Mouse (Mus musculus): ENCODE results near the gene Zfp385c. TPM values are rescaled to one million over a fixed set of nuclear protein-coding genes. Genes with fewer than 3 reads are reported as not detected.
"Not testable (repeated sequence)": the region's sequence is repeated elsewhere in the genome, so short reads cannot be mapped to it uniquely, and the experiment has no call there.

The Zfp385c gene
- polyA plus RNA-seq, 1 experiment from 2014 or later: 1.1 TPM

DNA sequence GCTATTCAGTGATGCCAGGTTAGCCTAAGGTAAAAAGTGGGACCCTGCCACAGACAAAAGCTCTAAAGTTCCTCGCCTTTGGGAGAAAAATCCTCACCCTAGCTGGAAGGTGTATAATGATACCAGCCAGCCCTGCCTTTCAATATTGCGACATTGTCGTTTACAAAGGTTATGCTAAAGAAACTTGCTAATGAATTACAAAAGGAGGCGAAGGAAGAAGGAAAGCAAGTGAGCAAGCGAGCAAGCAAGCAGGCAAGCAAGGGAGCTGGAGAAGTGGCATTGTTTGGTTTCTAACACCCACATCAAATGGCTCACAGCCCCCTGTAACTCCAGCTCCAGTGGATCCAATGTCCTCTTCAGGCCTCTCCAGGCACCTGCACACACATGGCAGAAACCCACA, 9.7 kb downstream of the Zfp385c start:
- Histone ChIP-seq H3K27ac (no peak overlapping the region), H3K9me3 (no peaks in the 10 kb centered on the region), H3K27me3 (no peaks in the 10 kb centered on the region), H3K9ac (no peak overlapping the region), H3K36me3 (no peaks in the 10 kb centered on the region), H3K4me1 (0 out of 2 replicates have a peak, but pooled peaks cover under 1% of the 10 kb centered on the region), H3K4me3 (no peak overlapping the region), H3K4me2 (replicated peaks) (no peak overlapping the region)
- 75% methylated on average over 5 of the region's 5 CpGs for WGBS
- ATAC-seq (ENCODE audit: low FRiP score, low read depth): no peak

DNA sequence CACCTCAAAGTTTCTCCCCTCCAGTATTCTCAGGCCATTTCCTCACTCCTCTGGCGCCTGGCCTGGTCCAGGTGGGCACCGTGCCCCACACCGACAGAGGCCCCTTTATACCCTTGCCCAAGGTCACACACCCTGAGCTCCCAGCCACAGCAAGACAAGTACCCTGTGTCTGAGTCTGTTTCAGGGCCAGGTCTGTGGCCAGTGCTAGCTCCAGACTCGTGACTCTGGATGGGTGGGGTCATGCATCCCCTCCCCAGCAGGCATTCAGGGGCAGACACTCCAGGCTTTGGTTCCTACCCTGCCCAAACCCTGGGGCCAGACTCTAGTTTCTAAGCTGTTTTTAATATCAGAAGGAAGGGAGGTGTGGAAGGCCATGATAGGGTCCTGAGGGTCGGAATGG, 10.4 kb downstream of the Zfp385c start:
- Histone ChIP-seq H3K9ac (no peak overlapping the region), H3K27me3 (no peaks in the 10 kb centered on the region; the same call in 1 of the 2 replicates), H3K9me3 (no peaks in the 10 kb centered on the region), H3K36me3 (no peaks in the 10 kb centered on the region), H3K27ac (no peak overlapping the region), H3K4me1 (0 out of 2 replicates have a peak, but pooled peaks cover 3% of the 10 kb centered on the region), H3K4me3 (no peak overlapping the region), H3K4me2 (replicated peaks) (no peak overlapping the region)
- ATAC-seq (ENCODE audit: low FRiP score, low read depth): peak; percentile 44; the same call in 1 of the 2 replicates
- WGBS: 69% methylated on average over 5 of the region's 5 CpGs

DNA sequence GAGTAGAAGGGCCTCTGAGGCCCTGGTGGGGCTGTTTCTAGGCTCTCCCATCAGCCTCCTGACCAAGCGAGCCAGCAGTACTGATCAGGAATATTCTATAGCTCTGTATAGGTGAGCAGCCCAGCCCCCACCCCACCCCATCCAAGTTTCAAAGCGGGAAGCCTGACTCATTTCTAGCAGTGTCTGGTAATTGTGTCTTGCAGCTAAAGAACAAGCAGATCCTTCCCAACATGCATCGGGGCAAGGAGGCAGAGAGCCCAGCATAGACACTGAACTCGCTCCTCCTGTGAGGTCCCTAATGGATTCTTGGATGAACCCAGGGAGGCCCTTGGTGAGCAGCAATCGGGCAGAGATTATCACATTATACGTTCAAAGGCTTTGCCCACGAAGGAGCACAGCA, 14.4 kb downstream of the Zfp385c start:
- Histone ChIP-seq H3K9ac (no peak overlapping the region), H3K4me3 (no peak overlapping the region), H3K9me3 (no peaks in the 10 kb centered on the region), H3K27ac (no peak overlapping the region), H3K4me2 (replicated peaks) (no peak overlapping the region), H3K36me3 (no peaks in the 10 kb centered on the region), H3K4me1 (peaks cover 8% of the 10 kb centered on the region), H3K27me3 (peaks cover 15% of the 10 kb centered on the region)
- WGBS: 53% methylated on average over 7 of the region's 7 CpGs
- no peak for ATAC-seq (ENCODE audit: low FRiP score, low read depth)

DNA sequence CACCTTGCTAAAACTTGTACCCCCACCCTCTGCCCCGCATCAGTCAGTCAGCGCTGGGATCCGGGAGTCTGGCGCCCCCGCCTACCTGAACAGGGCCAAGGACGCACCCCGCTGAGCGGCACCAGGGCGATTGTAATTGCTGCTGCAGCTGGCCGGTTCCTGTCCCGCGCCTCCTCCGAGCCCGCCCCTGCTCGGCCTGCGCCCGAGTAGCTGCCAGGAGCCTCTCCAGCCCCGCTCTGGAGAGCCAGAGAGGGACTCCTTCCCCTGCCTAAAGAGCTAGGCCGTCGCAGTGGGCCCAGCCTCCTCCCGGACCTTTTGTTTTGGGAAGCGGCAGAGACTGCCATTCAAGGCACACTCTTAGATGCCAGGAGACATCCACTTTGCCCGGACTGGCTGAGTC, 19.1 kb downstream of the Zfp385c start:
- ATAC-seq (ENCODE audit: low FRiP score, low read depth): peak; percentile 57; the same call in 1 of the 2 replicates
- no peaks in the 10 kb centered on the region for H3K36me3 ChIP-seq
- H3K4me1 ChIP-seq: peaks cover 13% of the 10 kb centered on the region
- H3K27me3 ChIP-seq: peaks cover 20% of the 10 kb centered on the region
- H3K4me3 ChIP-seq: peak overlapping the region; percentile 25
- H3K27ac ChIP-seq: no peak overlapping the region
- H3K9ac ChIP-seq: peak overlapping the region; percentile 62
- no peaks in the 10 kb centered on the region for H3K9me3 ChIP-seq
- 1% methylated on average over 23 of the region's 23 CpGs for WGBS
- peak overlapping the region; percentile 55 for H3K4me2 ChIP-seq (replicated peaks)

DNA sequence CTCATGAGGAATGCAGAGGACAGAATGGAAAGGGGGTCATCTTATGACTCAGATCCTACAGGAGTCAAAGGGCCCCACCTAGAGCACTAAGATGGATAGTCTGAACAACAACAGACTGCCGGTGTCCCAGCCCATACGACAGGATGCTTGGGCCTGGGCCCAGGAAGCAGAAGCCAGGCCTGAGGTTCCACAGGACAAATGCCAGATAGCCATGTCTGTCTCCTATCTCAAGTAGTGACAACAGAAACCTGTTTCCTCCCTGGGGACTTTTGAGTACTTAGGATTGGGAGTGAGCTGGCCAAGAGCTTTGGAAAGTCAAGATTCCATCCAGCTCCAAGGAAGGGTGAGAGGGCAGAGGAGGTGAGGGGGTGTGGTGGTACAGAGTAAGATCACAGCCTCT, 20.3 kb downstream of the Zfp385c start:
- no peaks in the 10 kb centered on the region for H3K9me3 ChIP-seq
- no peak overlapping the region for H3K9ac ChIP-seq
- H3K4me2 ChIP-seq (replicated peaks): no peak overlapping the region
- H3K36me3 ChIP-seq: no peaks in the 10 kb centered on the region
- no peak for ATAC-seq (ENCODE audit: low FRiP score, low read depth)
- H3K4me3 ChIP-seq: no peak overlapping the region
- peaks cover 20% of the 10 kb centered on the region; the same call in 1 of the 2 replicates for H3K27me3 ChIP-seq
- 69% methylated on average over 2 of the region's 2 CpGs for WGBS
- H3K27ac ChIP-seq: no peak overlapping the region
- H3K4me1 ChIP-seq: peaks cover 10% of the 10 kb centered on the region

DNA sequence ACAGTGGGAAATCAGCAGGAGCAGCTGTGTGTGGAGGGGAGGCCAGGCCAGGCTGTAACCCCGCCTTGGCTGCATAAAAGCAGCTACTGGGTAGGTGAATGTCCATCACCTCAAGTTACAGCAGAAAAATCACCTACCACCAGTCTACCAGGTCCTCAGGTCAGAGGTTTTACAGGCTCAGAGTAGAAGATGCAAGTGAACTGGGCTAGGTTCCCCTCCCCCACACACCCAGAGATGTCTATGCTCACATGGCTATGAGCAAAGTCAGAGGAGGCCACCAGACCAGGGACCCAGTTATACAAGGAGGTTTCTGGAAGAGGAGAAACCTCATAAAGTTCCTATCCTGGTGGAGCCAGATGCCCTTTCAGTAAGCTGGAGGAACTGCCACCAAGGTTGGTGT, 21.2 kb downstream of the Zfp385c start:
- no peak overlapping the region for H3K27ac ChIP-seq
- no peaks in the 10 kb centered on the region for H3K9me3 ChIP-seq
- no peak overlapping the region for H3K9ac ChIP-seq
- no peak overlapping the region for H3K4me3 ChIP-seq
- H3K36me3 ChIP-seq: no peaks in the 10 kb centered on the region
- no peak overlapping the region for H3K4me2 ChIP-seq (replicated peaks)
- peaks cover 10% of the 10 kb centered on the region for H3K4me1 ChIP-seq
- 46% methylated on average over 1 of the region's 1 CpGs for WGBS
- peaks cover 20% of the 10 kb centered on the region; the same call in 1 of the 2 replicates for H3K27me3 ChIP-seq
- no peak for ATAC-seq (ENCODE audit: low FRiP score, low read depth)

DNA sequence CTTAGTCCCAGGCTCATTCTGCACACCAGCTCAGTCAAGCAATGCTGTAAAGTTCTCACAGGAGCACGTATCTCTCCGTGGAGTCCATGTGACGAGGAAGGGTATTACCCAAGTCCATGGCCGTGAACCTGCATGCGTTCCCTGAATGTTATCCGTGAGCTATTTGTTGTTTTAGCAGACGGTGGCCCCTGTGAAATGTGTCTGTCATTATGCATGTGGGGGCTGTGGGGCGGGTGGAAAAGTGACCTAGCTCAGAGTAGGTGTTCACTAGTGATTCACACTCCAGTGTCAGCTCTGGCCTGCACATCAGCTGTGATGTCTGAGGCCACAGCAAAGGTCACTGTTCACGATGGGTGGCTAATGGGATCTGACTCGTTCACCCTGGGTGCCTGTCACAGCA, 32.4 kb downstream of the Zfp385c start:
- Histone ChIP-seq H3K27ac (no peak overlapping the region), H3K4me2 (replicated peaks) (no peak overlapping the region), H3K4me1 (peaks cover 6% of the 10 kb centered on the region), H3K9ac (no peak overlapping the region), H3K9me3 (no peaks in the 10 kb centered on the region), H3K27me3 (no peaks in the 10 kb centered on the region), H3K36me3 (no peaks in the 10 kb centered on the region), H3K4me3 (no peak overlapping the region)
- 60% methylated on average over 10 of the region's 10 CpGs for WGBS
- no peak for ATAC-seq (ENCODE audit: low FRiP score, low read depth)

DNA sequence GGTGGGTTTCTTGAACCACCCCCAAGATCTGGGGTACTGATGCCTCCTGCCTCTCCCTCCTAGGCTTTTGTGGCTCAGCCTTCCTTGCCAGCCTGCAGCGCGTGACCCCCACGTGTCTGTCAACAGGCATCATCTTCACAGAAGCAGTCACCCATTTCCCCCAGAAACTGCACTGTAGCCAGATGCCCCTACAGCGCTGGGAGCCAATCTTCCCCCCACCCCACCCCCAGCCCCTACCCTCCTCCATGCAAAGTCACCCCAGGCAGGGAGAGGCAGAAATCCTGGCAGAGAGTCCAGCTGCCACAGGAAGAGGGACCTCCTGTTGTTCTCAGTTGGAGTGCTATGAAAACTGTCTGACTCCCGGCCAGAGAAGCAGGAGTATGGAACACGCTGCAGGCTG, 35.8 kb downstream of the Zfp385c start:
- WGBS: 11% methylated on average over 6 of the region's 6 CpGs
- no peaks in the 10 kb centered on the region for H3K9me3 ChIP-seq
- no peak overlapping the region for H3K4me2 ChIP-seq (replicated peaks)
- no peaks in the 10 kb centered on the region for H3K36me3 ChIP-seq
- no peak overlapping the region for H3K4me3 ChIP-seq
- 0 out of 2 replicates have a peak, but pooled peaks have one; percentile 15 for ATAC-seq (ENCODE audit: low FRiP score, low read depth)
- H3K9ac ChIP-seq: 0 out of 2 replicates have a peak overlapping the region, but pooled peaks have one; percentile 8
- peaks cover 8% of the 10 kb centered on the region for H3K27me3 ChIP-seq
- H3K4me1 ChIP-seq: peaks cover 7% of the 10 kb centered on the region
- no peak overlapping the region for H3K27ac ChIP-seq

DNA sequence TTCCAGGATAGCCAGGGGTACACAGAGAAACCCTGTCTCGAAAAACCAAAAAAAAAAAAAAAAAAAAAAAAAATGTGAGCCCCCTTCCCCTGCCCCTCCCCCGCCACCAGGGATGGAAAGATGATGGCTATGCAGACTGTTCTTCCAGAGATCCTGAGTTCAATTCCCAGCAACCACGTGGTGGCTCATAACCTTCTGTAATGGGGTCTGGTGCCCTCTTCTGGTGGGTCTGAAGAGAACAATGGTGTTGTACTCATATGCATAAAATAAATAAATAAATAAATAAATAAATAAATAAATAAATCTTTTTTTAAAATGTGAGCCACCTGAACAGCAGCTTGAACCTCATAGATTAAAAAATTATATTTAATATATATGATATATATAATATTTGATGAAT, 36.7 kb downstream of the Zfp385c start:
- WGBS: 59% methylated on average over 3 of the region's 3 CpGs
- H3K9ac ChIP-seq; H3K27ac ChIP-seq; H3K4me2 ChIP-seq (replicated peaks); ATAC-seq (ENCODE audit: low FRiP score, low read depth); H3K36me3 ChIP-seq; H3K4me3 ChIP-seq; H3K4me1 ChIP-seq; H3K9me3 ChIP-seq: not testable (repeated sequence)
- H3K27me3 ChIP-seq: peaks cover 16% of the 10 kb centered on the region

DNA sequence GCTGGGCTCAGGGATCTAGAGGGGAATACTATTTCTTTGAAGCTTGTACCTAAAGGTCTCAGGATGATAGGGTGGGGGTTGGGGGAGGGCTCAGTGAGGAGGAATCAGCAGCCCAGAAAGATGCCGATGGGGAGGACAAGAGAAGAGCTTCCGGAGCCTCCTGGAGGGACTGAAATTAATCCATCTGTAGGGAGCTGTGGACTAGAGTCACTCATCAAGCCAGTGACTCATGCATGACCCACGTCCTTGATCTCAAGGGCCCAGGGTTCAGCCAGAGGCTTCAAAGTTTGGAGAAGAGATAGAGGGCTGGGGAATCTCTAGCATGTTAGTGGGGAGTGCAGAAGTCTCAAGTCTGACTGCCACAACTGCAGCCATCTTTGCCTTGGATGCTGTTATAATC, 40.5 kb downstream of the Zfp385c start:
- no peak overlapping the region for H3K4me3 ChIP-seq
- H3K27me3 ChIP-seq: peaks cover 44% of the 10 kb centered on the region
- no peaks in the 10 kb centered on the region for H3K9me3 ChIP-seq
- H3K36me3 ChIP-seq: no peaks in the 10 kb centered on the region
- no peak overlapping the region for H3K27ac ChIP-seq
- no peak overlapping the region; the same call in 1 of the 2 replicates for H3K9ac ChIP-seq
- H3K4me1 ChIP-seq: peaks cover 10% of the 10 kb centered on the region
- H3K4me2 ChIP-seq (replicated peaks): no peak overlapping the region
- no peak for ATAC-seq (ENCODE audit: low FRiP score, low read depth)
- 35% methylated on average over 3 of the region's 3 CpGs for WGBS

DNA sequence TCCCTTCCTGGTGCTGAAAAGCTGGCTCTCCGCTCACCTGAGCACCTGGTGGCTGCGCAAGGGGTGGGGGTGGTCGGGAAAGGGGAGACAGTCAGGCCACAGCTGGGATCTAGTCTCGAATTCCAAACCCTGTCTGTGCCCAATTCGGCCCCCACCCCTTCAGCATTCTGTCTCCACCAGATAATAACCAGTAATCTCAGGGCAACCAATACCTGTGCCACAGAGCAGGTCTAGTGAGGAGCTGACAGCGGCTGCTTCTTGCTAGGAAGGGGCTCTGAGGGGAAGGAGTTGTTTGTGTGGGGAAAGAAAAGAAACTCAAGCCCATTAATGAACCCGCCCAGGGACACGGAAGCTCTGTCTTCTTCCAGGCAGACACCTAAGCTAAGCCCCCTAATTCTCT, 41.0 kb downstream of the Zfp385c start:
- H3K27me3 ChIP-seq: peaks cover 44% of the 10 kb centered on the region

DNA sequence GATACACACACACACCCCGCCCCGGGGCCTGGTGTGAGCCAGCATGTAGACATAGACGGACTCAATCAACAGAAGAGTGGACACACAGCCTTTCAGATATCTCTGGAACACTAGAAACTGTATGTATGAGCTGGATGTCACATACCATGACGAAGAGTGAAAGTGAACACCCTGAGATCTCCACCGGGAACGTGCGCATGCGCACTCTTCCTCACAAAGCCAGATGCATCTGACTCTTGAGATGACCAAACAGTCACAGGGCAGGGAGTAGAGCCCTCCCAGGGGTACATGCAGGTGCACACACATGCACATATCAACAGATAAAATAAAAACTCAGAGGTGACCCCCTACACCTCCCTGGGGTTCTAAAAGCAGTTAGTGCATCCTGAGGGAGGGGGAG, 43.9 kb downstream of the Zfp385c start:
- H3K4me3 ChIP-seq: no peak overlapping the region
- H3K4me2 ChIP-seq (replicated peaks): no peak overlapping the region
- no peaks in the 10 kb centered on the region for H3K9me3 ChIP-seq
- 85% methylated on average over 8 of the region's 8 CpGs for WGBS
- H3K27me3 ChIP-seq: peaks cover 45% of the 10 kb centered on the region
- no peaks in the 10 kb centered on the region for H3K36me3 ChIP-seq
- H3K9ac ChIP-seq: no peak overlapping the region
- H3K27ac ChIP-seq: no peak overlapping the region
- no peak for ATAC-seq (ENCODE audit: low FRiP score, low read depth)
- peaks cover 15% of the 10 kb centered on the region for H3K4me1 ChIP-seq

More for the DNA sequence above, 41.0 kb downstream of the Zfp385c start:
- ATAC-seq (ENCODE audit: low FRiP score, low read depth): no peak
- Histone ChIP-seq H3K4me2 (replicated peaks) (no peak overlapping the region), H3K9me3 (no peaks in the 10 kb centered on the region), H3K27ac (no peak overlapping the region), H3K9ac (no peak overlapping the region), H3K4me3 (no peak overlapping the region), H3K4me1 (peaks cover 4% of the 10 kb centered on the region), H3K36me3 (no peaks in the 10 kb centered on the region)
- WGBS: 17% methylated on average over 8 of the region's 8 CpGs

DNA sequence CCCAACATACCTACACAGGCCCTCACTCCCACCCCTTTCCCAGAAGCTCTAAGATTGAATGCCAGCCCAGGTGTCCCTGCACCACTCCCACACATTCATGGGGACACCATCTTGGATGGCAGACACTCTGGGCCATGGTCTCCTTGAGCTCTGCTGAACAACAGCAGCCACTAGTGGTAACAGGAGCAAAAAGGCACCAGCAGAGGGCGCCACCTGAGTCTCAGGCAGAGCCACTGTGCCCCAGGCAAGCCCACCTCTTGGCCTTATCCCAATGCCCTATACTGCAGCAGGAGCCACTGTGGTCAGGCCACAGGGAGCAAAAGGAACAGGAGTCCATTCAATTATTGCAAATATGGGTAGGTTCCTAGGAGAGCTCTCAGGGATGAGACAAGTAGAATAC, 46.0 kb downstream of the Zfp385c start:
- H3K36me3 ChIP-seq: no peaks in the 10 kb centered on the region
- peaks cover 13% of the 10 kb centered on the region for H3K4me1 ChIP-seq
- no peak overlapping the region for H3K27ac ChIP-seq
- H3K9me3 ChIP-seq: no peaks in the 10 kb centered on the region
- 15% methylated on average over 1 of the region's 1 CpGs for WGBS
- H3K4me3 ChIP-seq: no peak overlapping the region
- H3K27me3 ChIP-seq: peaks cover 42% of the 10 kb centered on the region
- H3K9ac ChIP-seq: no peak overlapping the region
- H3K4me2 ChIP-seq (replicated peaks): no peak overlapping the region
- no peak for ATAC-seq (ENCODE audit: low FRiP score, low read depth)
